Mouse (Mus musculus): ENCODE data around the gene Serpinf2.
"Not testable (repeated sequence)": the region's sequence is repeated elsewhere in the genome, so short reads cannot be mapped to it uniquely, and the experiment has no call there.

DNA sequence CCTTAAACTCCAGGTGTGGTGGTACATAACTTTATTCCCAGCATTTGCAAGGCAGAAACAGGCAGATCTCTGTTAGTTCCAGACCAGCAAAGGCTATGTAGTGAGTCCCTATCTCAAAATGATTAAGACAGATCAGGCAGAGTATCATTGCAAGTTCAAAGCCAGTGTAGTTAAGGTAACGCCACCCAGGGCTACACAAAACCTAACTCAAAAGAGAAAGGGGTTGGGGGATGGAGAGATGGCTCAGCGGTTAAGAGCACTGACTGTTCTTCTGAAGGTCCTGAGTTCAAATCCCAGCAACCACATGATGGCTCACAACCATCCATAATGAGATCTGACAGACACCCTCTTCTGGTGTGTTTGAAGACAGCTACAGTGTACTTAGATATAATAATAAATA, 16.6 kb upstream of the Serpinf2 start:
- TF ChIP-seq POLR2A (IDR thresholded peaks at IDR 0.05; ENCODE audit: borderline replicate concordance, extremely low read depth, insufficient read depth, insufficient read length, poor library complexity, severe bottlenecking); CTCF (IDR thresholded peaks at IDR 0.05; ENCODE audit: borderline replicate concordance, extremely low read depth, insufficient read depth, insufficient read length): not testable (repeated sequence)

All from brain, embryonic 14.5 days (tissue).